Mouse (Mus musculus) MEL (cell line): ENCODE measurements at regions not wholly inside any gene's neighbourhood (a gene's known extent, or its start where the extent isn't known, plus 50 kb on each side); places are given as distances from the start of the nearest gene placed in this dataset.

Source experiments
- DNase-seq: peaks from one replicate; pipeline ENCODE4 v3.0.0; 2011; ENCODE audit warnings: low read depth, low spot score
- H3K27ac ChIP-seq: 2 replicates; pipeline ENCODE4 v1.5.1; 2012; ENCODE audit warnings: low read depth, mild to moderate bottlenecking, control low read depth, low read length, moderate library complexity; ENCODE audit not compliant: control insufficient read depth
- H3K27me3 ChIP-seq, 2 experiments: fragments of 150-350 bp in 1 of 2; sonication (generic) in 1 of 2; 2 replicates each; pipeline ENCODE4 v1.6.1; 2012; ENCODE audit warnings: low read length in 2 of 2, mild to moderate bottlenecking in 2 of 2, improper control_type of control experiment in 1 of 2, moderate library complexity in 1 of 2; ENCODE audit not compliant: insufficient read depth in 2 of 2, control insufficient read depth in 1 of 2
- H3K36me3 ChIP-seq, 2 experiments: 2 replicates each; pipeline ENCODE4 v1.6.1; 2012 to 2014; ENCODE audit warnings: low read length in 2 of 2, improper control_type of control experiment in 1 of 2, inconsistent platforms in 1 of 2, mild to moderate bottlenecking in 1 of 2; ENCODE audit not compliant: insufficient read depth in 2 of 2, control insufficient read depth in 1 of 2
- H3K4me1 ChIP-seq, 2 experiments: fragments of 150-350 bp in 1 of 2; sonication (generic) in 1 of 2; 2 replicates each; pipeline ENCODE4 v1.6.1; 2012; ENCODE audit warnings: low read length in 2 of 2, improper control_type of control experiment in 1 of 2, mild to moderate bottlenecking in 1 of 2; ENCODE audit not compliant: insufficient read depth in 2 of 2, control insufficient read depth in 1 of 2
- H3K4me3 ChIP-seq, 2 experiments: fragments of 150-350 bp in 1 of 2; sonication (generic) in 1 of 2; 2 replicates each; pipeline ENCODE4 v1.5.1; 2012; ENCODE audit warnings: low read depth in 2 of 2, low read length in 2 of 2, mild to moderate bottlenecking in 2 of 2, moderate library complexity in 2 of 2, control low read depth in 1 of 2, improper control_type of control experiment in 1 of 2; ENCODE audit not compliant: control insufficient read depth in 1 of 2, insufficient read depth in 1 of 2
- H3K79me2 ChIP-seq: 2 replicates; pipeline ENCODE4 v1.6.1; 2012; ENCODE audit warnings: mild to moderate bottlenecking, low read length, moderate library complexity; ENCODE audit not compliant: control insufficient read depth, poor library complexity, insufficient read depth
- H3K9ac ChIP-seq: 2 replicates; pipeline ENCODE4 v1.6.1; 2012; ENCODE audit warnings: low read depth, mild to moderate bottlenecking, control low read depth, low read length, moderate library complexity; ENCODE audit not compliant: control insufficient read depth, poor library complexity, severe bottlenecking
- H3K9me3 ChIP-seq: fragments of 150-350 bp; sonication (generic); replicated peaks from 2 replicates; pipeline ENCODE4 v1.6.1; 2012; ENCODE audit warnings: mild to moderate bottlenecking, low read length, improper control_type of control experiment, moderate library complexity; ENCODE audit not compliant: insufficient read depth
- CHD1 ChIP-seq: IDR thresholded peaks from 2 replicates; pipeline ENCODE4 v1.6.1; 2012; ENCODE audit warnings: low read depth, mild to moderate bottlenecking, inconsistent platforms, low read length, improper control_type of control experiment
- CHD2 ChIP-seq: IDR thresholded peaks from 2 replicates; pipeline ENCODE4 v1.6.1; 2011; ENCODE audit warnings: low read length, improper control_type of control experiment
- ELF1 ChIP-seq: IDR thresholded peaks from 2 replicates; pipeline ENCODE4 v1.6.1; 2014; ENCODE audit warnings: low read depth, mild to moderate bottlenecking, inconsistent platforms, low read length, improper control_type of control experiment, moderate library complexity
- EP300 ChIP-seq, 2 experiments: IDR thresholded peaks; 2 replicates each; pipeline ENCODE4 v1.6.1; 2011; ENCODE audit warnings: improper control_type of control experiment in 2 of 2, low read length in 2 of 2, low read depth in 1 of 2, mild to moderate bottlenecking in 1 of 2
- ETS1 ChIP-seq: IDR thresholded peaks from 2 replicates; pipeline ENCODE4 v1.6.1; 2012; ENCODE audit warnings: low read depth, mild to moderate bottlenecking, inconsistent platforms, low read length, improper control_type of control experiment, moderate library complexity
- GABPA ChIP-seq: IDR thresholded peaks from 2 replicates; pipeline ENCODE4 v1.6.1; 2012; ENCODE audit warnings: low read depth, mild to moderate bottlenecking, inconsistent platforms, low read length, improper control_type of control experiment, moderate library complexity
- GATA1 ChIP-seq: IDR thresholded peaks from 2 replicates; pipeline ENCODE4 v1.6.1; 2011; ENCODE audit warnings: low read depth, low read length, improper control_type of control experiment
- HCFC1 ChIP-seq: IDR thresholded peaks from 2 replicates; pipeline ENCODE4 v1.6.1; 2012; ENCODE audit warnings: low read depth, mild to moderate bottlenecking, inconsistent platforms, low read length, improper control_type of control experiment, moderate library complexity
- MAFK ChIP-seq: IDR thresholded peaks from 2 replicates; pipeline ENCODE4 v1.6.1; 2011; ENCODE audit warnings: low read depth, mild to moderate bottlenecking, low read length, improper control_type of control experiment, borderline replicate concordance
- MAX ChIP-seq: IDR thresholded peaks from 2 replicates; pipeline ENCODE4 v1.6.1; 2011; ENCODE audit warnings: low read length, improper control_type of control experiment
- MAZ ChIP-seq: IDR thresholded peaks from 2 replicates; pipeline ENCODE4 v1.6.1; 2012; ENCODE audit warnings: low read depth, mild to moderate bottlenecking, inconsistent platforms, low read length, improper control_type of control experiment
- MXI1 ChIP-seq: IDR thresholded peaks from 2 replicates; pipeline ENCODE4 v1.6.1; 2011; ENCODE audit warnings: mild to moderate bottlenecking, low read depth, low read length, improper control_type of control experiment
- MYB ChIP-seq: IDR thresholded peaks from 2 replicates; pipeline ENCODE4 v1.6.1; 2011; ENCODE audit warnings: mild to moderate bottlenecking, low read depth, low read length, improper control_type of control experiment
- MYC ChIP-seq: IDR thresholded peaks from 2 replicates; pipeline ENCODE4 v1.6.1; 2011; ENCODE audit warnings: low read depth, mild to moderate bottlenecking, low read length, improper control_type of control experiment, moderate library complexity
- POLR2A ChIP-seq, 2 experiments: IDR thresholded peaks; 2 replicates each; pipeline ENCODE4 v1.6.1; 2011 to 2012; ENCODE audit warnings: low read length in 2 of 2, mild to moderate bottlenecking in 2 of 2, control low read depth in 1 of 2, improper control_type of control experiment in 1 of 2, low read depth in 1 of 2, moderate library complexity in 1 of 2; ENCODE audit not compliant: control insufficient read depth in 1 of 2, insufficient read depth in 1 of 2, poor library complexity in 1 of 2
- POLR2AphosphoS2 ChIP-seq: IDR thresholded peaks from 2 replicates; pipeline ENCODE4 v1.6.1; 2011; ENCODE audit warnings: low read length, improper control_type of control experiment
- RAD21 ChIP-seq: IDR thresholded peaks from 2 replicates; pipeline ENCODE4 v1.6.1; 2011; ENCODE audit warnings: mild to moderate bottlenecking, low read depth, low read length, improper control_type of control experiment
- SIN3A ChIP-seq: IDR thresholded peaks from 2 replicates; pipeline ENCODE4 v1.6.1; 2012; ENCODE audit warnings: low read length, improper control_type of control experiment, inconsistent platforms
- TAL1 ChIP-seq: IDR thresholded peaks from 2 replicates; pipeline ENCODE4 v1.6.1; 2012; ENCODE audit warnings: mild to moderate bottlenecking, inconsistent platforms, low read length, moderate library complexity, mixed read lengths
- TCF12 ChIP-seq: IDR thresholded peaks from 2 replicates; pipeline ENCODE4 v1.6.1; 2014; ENCODE audit warnings: low read depth, mild to moderate bottlenecking, inconsistent platforms, low read length, improper control_type of control experiment, moderate library complexity
- UBTF ChIP-seq: IDR thresholded peaks from 2 replicates; pipeline ENCODE4 v1.6.1; 2012; ENCODE audit warnings: low read depth, mild to moderate bottlenecking, inconsistent platforms, low read length, improper control_type of control experiment, moderate library complexity, borderline replicate concordance; ENCODE audit not compliant: insufficient read depth
- USF2 ChIP-seq, 2 experiments: IDR thresholded peaks; 2 replicates each; pipeline ENCODE4 v1.6.1; 2011 to 2012; ENCODE audit warnings: improper control_type of control experiment in 2 of 2, low read length in 2 of 2, borderline replicate concordance in 1 of 2, inconsistent platforms in 1 of 2, low read depth in 1 of 2, mild to moderate bottlenecking in 1 of 2; ENCODE audit not compliant: insufficient read depth in 1 of 2
- ZC3H11A ChIP-seq: IDR thresholded peaks from 2 replicates; pipeline ENCODE4 v1.6.1; 2012; ENCODE audit warnings: low read depth, mild to moderate bottlenecking, inconsistent platforms, low read length, improper control_type of control experiment
- ZKSCAN1 ChIP-seq: IDR thresholded peaks from 2 replicates; pipeline ENCODE4 v1.6.1; 2012; ENCODE audit warnings: low read depth, mild to moderate bottlenecking, inconsistent platforms, low read length, improper control_type of control experiment, moderate library complexity
- ZMIZ1 ChIP-seq: IDR thresholded peaks from 2 replicates; pipeline ENCODE4 v1.6.1; 2012; ENCODE audit warnings: low read depth, mild to moderate bottlenecking, inconsistent platforms, low read length, improper control_type of control experiment, moderate library complexity

DNA sequence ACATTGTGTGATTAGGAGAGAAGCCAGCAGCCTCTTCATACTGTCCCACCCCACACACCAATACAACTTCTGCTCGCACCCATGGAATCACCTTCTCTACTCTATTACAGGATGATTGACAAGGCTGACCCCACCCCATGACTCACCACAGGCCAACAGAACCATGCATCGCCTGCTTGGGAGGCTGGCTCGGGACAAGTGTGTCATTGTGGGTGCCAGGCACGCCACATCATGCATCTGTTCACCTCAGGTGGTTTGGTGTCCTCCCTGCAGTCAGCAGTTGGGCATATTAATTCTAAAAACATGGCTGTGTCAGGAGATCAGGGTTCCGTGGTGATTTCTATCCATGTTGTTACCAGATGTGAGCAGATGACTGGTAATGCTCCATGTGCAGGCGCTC lies 215.3 kb upstream of the Sulf2 start:
- no peak for TF ChIP-seq GATA1
- TF ChIP-seq ETS1, result no peak
- no peak for TF ChIP-seq EP300 (IDR thresholded peaks at IDR 0.05; ENCODE audit: low read depth in 1 of 2, low read length in 2 of 2)
- no peak for TF ChIP-seq USF2 (IDR thresholded peaks at IDR 0.05; ENCODE audit: borderline replicate concordance in 1 of 2, insufficient read depth in 1 of 2, low read depth in 1 of 2, low read length in 2 of 2)
- no peak for TF ChIP-seq HCFC1
- TF ChIP-seq ZC3H11A, result no peak
- no peak for TF ChIP-seq TAL1
- TF ChIP-seq CHD2, result no peak
- no peak for TF ChIP-seq MYB
- no peak for TF ChIP-seq MAX
- no peak for TF ChIP-seq POLR2AphosphoS2
- TF ChIP-seq TCF12, result no peak
- no peak for TF ChIP-seq ZMIZ1
- TF ChIP-seq MXI1, result no peak
- H3K36me3 ChIP-seq, result no peaks in the 10 kb centered on the region
- no peak overlapping the region for H3K9ac ChIP-seq
- no peak overlapping the region for H3K27ac ChIP-seq
- H3K4me3 ChIP-seq, result no peak overlapping the region
- H3K4me1 ChIP-seq, result no peaks in the 10 kb centered on the region
- no peaks in the 10 kb centered on the region for H3K79me2 ChIP-seq
- no peaks in the 10 kb centered on the region for H3K9me3 ChIP-seq
- H3K27me3 ChIP-seq, result no peaks in the 10 kb centered on the region
- DNase-seq, result no peak

DNA sequence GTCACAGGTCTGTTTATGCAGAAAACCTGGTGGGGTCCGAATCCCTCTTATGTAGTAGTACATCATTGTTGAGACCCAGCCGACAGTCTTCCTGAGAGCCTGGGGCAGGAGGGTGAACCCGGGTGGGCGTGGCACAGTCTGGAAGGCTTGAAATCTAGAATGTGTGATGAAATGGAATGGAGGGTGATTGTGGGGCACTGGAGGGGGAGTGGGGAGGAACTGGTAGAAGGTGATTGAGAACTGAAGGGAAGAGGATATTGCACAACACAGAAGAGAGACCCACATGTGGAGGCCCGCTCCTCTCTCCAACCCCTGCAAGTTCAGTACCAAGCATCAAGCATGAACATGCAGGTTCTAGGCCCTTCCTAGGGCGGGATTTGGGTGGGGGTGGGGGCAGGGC lies 206.2 kb upstream of the Sulf2 start:
- H3K27me3 ChIP-seq, result no peaks in the 10 kb centered on the region; a peak in 1 of 4 replicates
- no peaks in the 10 kb centered on the region for H3K36me3 ChIP-seq
- no peak for DNase-seq
- H3K27ac ChIP-seq, result no peak overlapping the region
- H3K79me2 ChIP-seq, result no peaks in the 10 kb centered on the region
- H3K4me1 ChIP-seq, result no peaks in the 10 kb centered on the region
- H3K4me3 ChIP-seq, result no peak overlapping the region
- no peaks in the 10 kb centered on the region for H3K9me3 ChIP-seq
- H3K9ac ChIP-seq, result no peak overlapping the region
- TF ChIP-seq MAFK, result no peak
- TF ChIP-seq GABPA, result no peak
- no peak for TF ChIP-seq RAD21
- TF ChIP-seq POLR2A (IDR thresholded peaks at IDR 0.05; ENCODE audit: control insufficient read depth in 1 of 2, insufficient read depth in 1 of 2, low read depth in 1 of 2, low read length in 2 of 2, poor library complexity in 1 of 2), result no peak
- TF ChIP-seq TAL1, result no peak
- TF ChIP-seq MAZ, result no peak
- no peak for TF ChIP-seq MYC
- TF ChIP-seq SIN3A, result no peak
- no peak for TF ChIP-seq MAX
- TF ChIP-seq POLR2AphosphoS2, result no peak
- no peak for TF ChIP-seq TCF12
- no peak for TF ChIP-seq ZKSCAN1
- TF ChIP-seq CHD1, result no peak
- TF ChIP-seq ELF1, result no peak
- no peak for TF ChIP-seq UBTF
